Mouse (Mus musculus) CD8-positive naive resting alpha-beta T cell, adult 2 months (primary cell): ENCODE measurements around the gene Fchsd2.
"Not testable (repeated sequence)": the region's sequence is repeated elsewhere in the genome, so short reads cannot be mapped to it uniquely, and the experiment has no call there.

Experiments used
- DNase-seq, 2 experiments: peaks; one replicate each; pipeline ENCODE4 v3.0.0; 2022; ENCODE audit warnings: low read depth in 2 of 2, low spot score in 2 of 2

Gene Fchsd2

DNA sequence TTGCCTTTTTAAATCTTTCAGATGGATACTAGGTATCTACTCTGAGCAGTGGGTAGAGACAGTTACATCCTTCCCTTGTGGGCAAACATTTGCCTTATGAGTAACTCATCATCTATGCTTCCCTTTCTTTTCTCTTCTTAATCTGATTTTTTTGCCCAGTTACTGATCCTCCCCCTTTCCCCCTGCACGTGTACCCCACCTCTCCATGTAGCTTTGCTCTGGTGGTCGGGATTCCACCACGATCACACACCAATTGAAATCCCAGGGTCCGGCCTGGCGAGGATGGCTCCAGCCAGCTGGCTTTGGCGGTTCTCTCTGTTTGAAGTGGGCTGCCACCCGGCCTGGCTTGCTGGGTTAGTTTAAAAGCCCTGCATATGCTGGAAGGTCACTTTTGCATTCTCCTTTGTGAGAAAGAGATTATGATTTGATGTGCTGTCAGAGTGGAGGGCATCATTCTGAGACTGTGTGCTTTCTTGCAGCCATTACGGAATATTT is 17.2 kb downstream of the Fchsd2 start:
- no peak for DNase-seq

DNA sequence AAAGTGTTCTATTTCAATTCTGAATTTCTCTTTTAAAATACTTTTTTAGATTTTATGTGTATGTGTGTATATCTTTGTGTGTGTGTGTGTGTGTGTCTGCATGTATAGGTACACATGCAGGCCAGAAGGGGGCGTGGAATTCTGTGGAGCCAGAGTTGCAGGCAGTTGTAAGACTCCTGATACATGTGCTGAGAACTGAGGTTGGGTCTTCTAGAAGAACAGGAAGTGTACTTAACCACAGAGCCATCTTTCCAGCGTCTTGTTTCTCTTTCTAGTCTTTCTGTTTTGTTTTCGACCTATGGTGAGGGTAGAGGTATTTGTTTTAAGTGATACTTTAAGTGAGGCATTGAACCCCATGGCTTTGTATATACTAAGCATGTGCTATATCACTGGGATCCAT is 20.7 kb downstream of the Fchsd2 start:
- DNase-seq, result peak in 1 of 2 experiments; percentile 35

DNA sequence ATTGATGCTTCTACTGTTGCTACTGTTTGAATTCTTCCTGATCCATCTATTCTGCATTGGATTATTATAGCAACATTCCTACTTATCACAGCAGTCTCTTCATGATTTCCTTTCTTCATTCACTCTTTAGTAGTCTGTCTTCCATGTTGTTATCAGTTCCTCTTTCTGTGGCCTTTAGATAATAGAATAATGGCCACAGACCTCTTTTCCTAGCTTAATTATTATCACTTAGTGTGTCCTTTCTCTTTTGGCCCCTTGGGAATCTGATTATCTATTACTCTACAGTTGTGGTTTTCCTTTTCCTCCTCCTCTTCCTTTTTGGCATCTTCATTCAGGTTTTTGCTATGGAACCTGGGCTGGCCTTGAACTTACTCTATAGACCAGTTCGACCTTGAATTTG is 21.7 kb downstream of the Fchsd2 start:
- no peak for DNase-seq

DNA sequence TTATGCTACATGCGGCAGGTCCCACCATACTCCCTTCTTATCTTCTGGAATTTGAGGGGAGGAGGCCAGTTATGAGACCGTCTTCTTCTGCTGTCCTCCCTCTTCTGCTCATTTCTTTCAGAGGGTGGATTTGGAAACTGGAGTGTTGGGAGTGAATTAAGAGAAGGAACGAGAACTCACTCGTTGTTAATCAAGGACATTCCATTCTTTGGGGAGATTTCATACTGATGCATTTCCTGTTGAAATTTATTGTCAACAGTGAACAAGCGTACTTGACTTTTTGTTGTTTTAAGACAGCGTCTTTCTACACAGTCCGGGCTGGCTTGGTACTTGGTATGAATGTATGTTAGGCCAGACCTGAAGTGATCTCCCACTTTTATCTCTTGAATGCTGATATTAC is 26.7 kb downstream of the Fchsd2 start:
- DNase-seq, result no peak

DNA sequence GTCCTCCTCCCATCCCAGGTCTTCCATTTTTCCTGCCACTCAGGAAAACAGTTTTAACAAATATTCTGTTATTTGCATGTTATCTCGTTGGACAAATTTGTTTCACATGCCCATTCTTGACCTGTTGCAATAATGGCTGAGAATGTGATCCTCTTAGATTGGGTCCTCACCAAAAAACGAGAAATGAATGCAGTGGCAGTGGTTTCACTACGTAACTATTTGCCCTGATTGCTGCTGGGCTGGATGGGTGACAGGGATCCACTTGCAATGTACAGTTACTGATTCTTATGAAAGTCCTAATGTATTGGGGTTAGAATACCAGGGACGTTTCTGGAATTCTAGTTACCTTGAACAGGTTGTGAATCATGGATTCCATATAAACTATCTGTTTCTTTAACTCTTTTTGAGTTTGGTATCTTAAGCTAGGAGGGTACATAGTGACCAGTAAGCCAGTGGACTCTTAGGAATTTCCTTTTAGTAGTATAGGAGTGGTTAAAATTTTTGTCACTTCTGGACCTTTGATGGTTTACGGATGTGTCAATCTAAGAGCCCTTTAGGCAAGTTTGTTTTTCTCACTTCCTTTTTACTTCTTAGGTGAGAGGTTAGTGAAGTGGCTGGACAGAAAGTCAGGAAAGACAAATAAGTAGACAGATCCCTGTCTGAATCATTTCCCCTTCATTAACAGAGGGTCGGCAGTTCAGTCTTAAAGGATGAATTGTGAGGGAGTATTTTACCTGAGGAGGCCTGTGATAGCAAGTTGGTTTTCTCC is 31.1 kb downstream of the Fchsd2 start:
- no peak for DNase-seq

DNA sequence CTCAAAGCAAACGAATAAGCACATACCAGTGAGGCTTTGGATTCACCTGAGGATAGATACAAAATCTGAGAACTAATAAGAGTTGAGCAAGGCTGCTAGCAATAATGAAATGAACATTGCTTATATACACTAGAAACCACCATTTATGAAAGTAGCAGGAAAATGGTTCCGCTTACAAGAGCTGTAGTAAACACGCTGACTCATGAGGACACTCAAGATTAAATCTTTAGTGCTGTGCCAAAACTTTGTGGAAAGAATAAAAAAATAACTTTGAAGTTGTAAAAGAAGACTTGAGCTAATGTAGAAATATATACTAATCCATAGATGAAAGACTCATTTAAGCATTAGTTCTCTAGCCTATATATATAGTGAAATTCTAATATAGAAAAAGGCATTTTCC is 35.1 kb downstream of the Fchsd2 start:
- no peak for DNase-seq

DNA sequence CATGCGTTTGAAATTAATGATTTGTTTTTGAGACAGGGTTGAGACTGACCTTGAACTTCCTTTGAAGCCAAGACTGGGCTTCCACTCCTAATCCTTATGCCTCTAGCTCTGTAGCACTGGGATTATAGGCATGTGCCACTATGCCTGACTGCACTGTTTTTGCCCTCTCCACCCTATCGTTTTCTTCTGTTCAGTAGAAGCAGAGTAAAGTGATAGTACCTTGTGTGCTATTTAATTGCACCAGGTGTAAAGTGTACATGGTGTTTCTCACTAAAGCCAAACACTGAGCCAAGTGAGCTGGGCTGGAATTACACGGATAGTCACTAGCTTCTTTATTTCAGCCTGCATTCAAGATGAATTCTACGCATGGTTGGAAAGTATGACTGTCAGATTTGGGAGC is 35.9 kb downstream of the Fchsd2 start:
- DNase-seq, result no peak

DNA sequence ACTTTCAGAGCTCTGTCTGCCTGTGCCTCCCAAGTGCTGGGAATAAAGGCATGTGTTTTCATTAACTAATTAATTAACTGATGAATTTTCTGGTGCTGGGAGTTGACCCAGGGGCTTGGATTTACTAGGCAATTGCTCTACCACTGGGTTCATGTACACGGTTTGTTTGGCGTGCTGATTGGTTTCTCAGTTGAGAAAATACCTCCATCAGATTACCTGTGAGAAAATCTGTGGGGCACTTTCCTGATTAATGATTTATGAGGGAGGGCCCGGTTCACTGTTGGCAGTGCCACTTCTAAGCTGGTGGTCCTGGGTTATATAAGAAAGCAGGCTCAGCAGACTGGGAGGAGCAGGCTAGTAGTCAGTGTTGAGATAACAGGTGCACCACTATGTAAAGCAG is 38.0 kb downstream of the Fchsd2 start:
- DNase-seq, result no peak

DNA sequence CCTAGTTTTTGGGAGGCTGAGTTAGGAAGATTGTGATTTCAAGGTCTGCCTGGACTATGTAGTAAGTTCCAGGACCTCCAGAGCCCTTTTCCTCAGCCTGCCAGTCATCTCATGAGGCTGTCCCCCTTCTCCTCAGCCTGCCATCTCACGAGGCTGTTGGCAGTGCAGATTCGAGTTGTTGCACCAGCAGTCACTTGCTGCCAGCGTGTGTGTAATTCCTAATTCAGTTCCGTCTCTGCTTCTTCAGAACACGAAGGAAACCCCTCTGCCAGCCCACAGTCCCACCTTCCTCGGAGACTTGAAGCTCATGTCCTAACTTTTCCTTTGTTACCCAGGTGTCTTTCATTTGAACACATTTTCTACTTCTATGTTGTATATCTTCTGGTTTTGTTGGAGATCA is 38.6 kb downstream of the Fchsd2 start:
- no peak for DNase-seq

DNA sequence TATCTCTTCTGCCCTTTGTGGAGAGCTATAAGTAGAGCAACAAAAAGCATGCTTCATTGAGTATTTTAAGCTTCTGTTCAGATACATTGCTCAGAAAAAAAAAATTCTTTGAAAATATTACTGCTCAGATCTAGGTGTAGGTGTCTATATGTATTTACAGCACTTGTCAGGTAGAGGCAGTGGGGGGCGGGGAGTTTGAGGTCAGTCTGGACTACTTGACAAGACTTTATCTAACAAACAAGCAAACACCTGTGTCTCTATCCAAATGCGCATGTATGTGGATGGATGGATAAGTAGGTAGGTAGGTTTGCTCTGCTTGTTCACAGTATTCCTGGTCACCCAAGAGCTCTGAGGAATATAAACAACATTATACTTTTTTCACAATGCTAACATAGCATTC is 40.9 kb downstream of the Fchsd2 start:
- no peak for DNase-seq

DNA sequence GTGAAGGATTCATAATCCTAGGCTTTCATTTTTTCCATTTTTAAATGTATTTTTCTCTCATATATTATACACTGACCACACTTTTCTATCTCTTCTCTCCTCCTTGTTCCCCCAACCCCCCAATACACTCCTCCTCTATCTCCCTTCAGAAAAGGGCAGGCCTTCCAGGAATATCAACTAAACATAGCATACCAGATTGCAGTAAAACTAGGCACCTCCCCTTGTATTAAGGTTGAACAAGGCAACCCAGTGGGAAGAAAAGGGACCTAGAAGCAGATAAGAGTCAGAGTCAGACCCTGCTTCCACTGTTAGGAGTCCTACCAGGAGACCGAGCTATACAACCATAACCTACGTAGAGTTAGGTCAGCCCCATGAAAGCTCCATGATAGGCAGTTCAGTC is 41.5 kb downstream of the Fchsd2 start:
- DNase-seq, result no peak

DNA sequence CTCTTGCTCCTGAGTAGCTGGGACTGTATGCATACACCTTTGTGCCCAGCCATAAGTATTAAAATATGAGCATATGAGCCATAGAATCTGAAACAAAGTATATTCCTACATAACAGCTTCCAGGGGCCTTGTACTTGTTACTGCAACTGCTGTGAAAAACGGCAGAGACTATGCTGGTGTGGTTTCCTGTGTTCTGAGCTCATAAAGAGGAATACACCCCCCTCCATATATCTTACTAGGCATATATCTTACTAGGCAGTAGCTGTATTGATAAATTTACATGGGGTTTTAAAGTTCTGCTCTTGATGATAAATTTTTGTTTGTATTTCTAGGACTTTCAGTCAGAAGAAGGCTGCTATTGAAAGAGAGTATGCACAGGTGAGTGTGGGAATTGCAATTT is 46.2 kb downstream of the Fchsd2 start:
- DNase-seq, result no peak

DNA sequence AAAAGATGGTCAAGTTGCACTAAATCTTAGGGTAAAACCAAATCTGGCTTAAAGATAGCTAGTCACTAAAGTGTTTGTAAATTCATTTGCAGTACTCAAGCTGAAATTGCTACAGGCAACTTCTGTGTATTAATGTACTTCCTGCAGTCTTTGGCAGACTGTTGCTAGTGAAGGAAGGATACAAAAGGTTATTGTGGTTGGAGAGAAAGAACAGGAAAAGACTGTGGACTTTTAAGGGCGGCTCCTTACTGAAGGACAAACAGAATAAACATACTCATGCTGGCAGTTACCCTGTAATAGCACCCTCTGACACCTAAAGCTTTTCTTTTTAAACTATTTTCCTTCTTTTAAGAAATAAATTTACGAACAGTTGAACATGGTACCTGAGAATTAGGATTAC is 50.2 kb downstream of the Fchsd2 start:
- DNase-seq, result no peak

DNA sequence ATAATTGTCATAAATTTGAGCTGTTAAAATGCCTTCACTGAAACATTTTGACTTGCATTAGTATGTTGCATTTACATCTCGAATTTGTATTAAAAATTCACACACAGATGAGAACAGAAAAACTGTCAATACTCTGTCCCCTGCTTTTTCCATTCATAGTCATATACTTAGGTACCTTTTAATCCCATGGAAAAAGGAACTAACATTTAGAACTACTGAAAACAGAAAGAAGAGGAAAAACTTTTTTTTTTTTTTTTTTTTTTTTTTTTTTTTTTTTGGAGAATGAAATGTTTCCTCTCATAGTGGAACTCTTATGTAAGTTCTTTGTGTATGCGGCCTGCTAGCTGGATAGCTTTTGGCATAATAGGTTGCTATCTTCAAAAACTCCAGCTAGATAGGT is 51.6 kb downstream of the Fchsd2 start:
- DNase-seq, result no peak

DNA sequence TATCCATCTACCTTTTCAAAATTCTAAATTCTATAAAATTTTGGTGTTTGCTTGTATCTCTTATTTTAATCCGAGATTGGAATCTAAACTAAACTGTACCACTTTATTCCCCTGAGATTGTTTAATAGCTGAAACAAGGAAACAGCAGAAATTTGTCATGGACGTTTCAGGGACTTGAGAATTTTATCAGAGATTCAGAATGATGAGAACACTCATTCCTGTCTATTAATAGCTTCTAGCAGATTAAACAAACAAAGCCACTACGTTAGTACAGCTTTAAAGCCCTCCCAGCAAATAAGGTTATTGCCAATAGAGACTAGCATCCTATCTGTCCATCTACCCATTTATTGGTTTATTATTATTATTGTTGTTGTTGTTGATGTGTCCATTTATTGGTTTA is 56.4 kb downstream of the Fchsd2 start:
- no peak for DNase-seq

DNA sequence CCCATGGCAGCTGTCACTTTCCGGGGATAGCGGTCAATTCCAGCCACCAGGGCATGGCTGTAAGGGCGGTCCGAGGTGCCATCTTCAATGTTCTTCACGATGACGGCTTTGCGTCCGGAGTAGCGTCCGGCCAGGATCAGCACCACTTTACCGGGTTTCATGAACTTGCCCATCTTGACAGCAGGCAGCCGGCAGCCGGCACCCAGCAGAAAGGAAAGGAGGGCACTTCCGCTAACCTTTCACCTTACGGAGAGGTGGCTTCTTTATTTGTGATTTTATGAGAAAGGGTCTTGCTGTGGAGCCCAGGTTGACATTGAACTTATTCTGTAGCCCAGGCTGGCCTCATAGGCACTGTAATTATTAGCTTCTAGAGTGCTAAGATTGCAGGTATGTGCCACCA is 62.2 kb downstream of the Fchsd2 start:
- DNase-seq, result not testable (repeated sequence)

DNA sequence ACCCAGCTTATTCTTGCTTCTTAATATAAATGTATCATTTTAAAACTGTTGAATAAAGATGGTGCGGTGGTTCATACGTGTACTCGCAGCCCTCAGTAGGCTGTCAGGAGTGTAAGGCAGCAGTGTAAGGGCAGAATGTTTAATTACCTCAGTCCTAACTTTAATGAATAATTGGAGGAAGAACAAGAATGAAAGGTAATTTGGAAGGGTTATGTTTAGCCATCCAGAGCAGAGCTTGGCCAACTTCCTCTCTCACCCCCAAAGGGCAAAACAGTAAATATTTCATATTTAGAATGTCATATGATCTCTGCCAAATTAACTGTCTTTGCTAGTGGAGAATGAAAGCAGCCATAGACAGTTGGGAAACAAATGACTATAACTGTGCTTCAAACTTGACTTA is 62.6 kb downstream of the Fchsd2 start:
- no peak for DNase-seq

DNA sequence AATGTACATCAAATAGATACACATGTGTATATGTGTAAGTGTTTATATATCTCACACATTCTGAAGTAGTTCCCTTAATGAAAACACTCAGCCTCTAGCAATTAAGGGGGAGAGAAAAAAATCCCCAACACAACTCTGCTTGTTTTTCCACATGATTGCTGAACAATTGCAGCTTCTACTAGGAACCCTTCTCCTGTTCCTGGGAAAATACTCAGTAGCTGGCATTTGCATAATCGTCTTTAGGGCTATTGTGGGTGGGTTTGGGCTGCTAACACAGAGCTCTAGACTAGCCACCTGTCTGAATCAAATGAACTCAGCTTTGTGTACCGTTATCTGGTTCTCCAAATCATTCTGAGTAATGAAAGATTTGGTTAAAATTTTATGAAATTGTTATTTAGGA is 67.6 kb downstream of the Fchsd2 start:
- no peak for DNase-seq

DNA sequence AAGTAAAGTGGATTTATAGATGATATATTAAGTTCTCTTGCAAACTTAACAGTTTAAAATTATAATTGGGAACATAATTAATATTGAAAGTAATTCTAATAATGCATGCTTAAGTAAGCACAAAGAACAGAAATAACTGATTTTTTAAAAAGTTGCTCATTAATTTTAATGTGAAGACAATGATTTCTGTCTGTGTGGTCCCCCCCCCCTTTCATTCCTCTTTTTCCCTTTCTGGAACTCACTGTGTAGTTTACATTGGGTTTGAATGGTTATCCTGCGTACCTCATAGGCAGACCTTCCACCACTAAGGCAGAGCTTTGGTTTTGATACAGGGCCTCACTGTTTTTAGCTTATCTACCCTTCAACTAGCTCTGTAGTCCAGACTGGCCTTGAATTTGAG is 70.1 kb downstream of the Fchsd2 start:
- no peak for DNase-seq

DNA sequence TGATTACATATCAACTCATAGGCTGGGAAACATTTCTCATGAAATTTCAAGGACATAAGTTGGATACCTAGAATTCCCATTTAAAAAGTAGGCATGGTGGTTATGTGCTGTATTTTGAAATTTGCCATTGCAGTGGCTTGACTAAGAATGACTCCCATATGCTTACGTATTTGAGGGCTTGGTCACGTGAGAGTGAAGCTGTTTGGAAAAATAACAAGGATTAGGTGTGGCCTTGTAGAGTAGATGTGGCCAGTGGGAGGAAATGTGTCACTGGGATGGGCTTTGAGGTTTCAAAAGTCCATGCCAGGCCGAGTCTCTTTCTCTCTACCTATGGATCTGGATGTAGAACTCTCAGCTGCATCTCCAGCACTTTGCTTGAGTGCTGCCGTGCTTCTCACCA is 71.2 kb downstream of the Fchsd2 start:
- DNase-seq, result no peak

DNA sequence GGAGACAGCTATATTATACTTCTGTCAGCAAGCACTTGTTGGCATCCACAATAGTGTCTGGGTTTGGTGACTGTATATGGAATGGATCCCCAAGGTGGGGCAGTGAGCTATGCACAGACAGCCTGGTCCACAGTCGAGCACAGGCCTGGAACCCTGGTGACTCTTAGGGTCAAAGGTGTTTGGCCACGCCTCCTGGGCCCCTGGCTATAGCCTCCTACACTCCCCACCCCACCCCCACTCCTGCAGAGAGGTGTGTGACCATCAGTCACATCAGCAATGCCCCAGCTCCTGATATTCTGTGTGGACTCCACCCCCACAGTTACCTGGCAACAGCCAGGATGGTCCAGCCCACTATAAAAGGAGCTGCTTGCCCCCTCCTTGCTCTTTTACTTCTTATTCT is 73.9 kb downstream of the Fchsd2 start:
- DNase-seq, result no peak

DNA sequence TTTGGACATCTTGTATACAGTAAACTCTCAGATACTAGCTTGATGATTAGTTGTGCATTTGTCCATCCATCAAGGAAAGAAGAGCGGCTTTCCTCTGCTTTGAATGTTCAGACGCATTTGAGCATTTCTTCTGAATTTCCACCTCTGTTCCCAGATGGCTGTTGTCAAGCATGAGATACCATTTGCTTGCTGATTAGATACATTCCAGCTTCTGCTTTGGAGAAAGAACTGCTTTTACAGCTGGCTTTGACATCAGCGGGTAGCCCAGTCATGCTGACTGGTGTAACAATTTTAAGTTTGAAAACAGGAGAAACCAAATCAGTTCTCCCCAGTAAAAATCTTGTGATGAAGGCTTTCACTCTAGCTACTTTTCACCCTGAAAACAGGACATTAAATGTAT is 77.8 kb downstream of the Fchsd2 start:
- no peak for DNase-seq

DNA sequence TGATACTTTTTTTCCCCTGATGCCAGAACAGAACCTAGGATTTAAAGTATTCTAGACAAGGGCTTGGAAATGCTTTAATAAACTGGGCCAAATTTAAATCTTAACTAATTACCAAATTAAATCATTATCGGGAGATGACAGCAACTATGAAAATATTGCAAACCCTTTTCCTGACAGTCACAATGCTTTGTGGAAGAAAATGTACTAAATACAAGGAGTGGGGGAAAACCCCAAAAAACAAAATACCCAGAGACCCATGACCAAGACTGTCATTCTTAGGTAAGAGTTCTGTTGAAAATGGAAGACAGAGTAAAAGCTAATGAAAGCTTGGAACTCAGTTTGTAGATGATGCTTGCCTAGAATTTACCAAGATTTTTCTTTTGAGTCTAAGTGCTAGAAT is 78.3 kb downstream of the Fchsd2 start:
- DNase-seq, result no peak
